Mouse (Mus musculus): ENCODE measurements around the gene Zfp398.

Gene Zfp398

GRCm38 (mm10) chr6:47904361-47904760 lies 68.9 kb downstream of the Zfp398 start:
- no peak for DNase-seq (ENCODE audit: low spot score)

DNA sequence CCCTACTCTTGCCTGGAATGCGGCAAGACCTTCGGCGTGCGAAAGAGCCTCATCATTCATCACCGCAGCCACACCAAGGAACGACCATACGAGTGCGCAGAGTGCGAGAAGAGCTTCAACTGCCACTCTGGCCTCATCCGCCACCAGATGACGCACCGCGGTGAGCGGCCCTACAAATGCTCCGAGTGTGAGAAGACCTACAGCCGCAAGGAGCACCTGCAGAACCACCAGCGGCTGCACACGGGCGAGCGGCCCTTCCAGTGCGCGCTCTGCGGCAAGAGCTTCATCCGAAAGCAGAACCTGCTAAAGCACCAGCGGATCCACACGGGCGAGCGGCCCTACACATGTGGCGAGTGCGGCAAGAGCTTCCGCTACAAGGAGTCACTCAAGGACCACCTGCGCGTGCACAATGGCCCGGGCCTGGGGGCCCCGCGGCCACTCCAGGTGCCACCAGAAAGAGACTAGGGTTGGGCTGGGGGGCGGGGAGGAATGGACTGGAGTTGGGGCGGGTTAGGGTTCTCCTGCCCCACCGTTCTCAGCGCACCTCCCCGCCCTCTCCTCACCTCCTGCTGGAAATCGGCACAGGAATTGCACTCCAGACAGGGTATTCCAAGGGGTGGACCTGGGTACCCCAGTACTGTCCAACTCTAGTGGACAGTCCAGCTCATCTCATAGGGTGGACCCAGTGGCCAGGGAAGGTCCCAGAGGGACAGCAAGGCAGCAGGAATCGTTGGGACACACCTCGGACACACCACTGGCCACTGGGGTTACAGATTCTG lies 69.6 kb downstream of the Zfp398 start:
- DNase-seq (ENCODE audit: low spot score): no peak

DNA sequence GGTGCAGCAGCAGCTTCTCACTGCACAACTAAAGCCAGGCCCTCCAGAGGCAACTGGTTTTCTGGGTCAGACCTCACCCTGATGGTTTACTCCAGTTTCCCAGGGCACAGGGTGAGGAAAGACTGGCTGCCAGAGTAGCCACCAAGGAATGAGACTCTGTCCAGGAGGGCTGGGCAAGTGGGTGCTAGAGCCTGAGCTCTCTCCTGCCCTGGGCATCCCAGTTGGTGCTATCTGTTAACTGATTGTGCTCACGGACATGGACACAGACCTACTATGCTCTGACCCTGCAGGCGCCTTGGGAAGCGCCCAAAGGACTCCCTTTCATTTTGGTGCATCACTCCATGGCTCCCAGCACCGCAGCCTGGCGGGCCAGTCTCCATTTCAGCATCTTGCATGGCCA lies 70.9 kb downstream of the Zfp398 start:
- no peak for DNase-seq (ENCODE audit: low spot score)

GRCm38 (mm10) chr6:47909007-47909406 lies 73.5 kb downstream of the Zfp398 start:
- DNase-seq (ENCODE audit: low spot score): no peak

- no peak for DNase-seq (ENCODE audit: low spot score)
Measured at GRCm38 (mm10) chr6:47911650-47912049, 76.2 kb downstream of the Zfp398 start.

DNA sequence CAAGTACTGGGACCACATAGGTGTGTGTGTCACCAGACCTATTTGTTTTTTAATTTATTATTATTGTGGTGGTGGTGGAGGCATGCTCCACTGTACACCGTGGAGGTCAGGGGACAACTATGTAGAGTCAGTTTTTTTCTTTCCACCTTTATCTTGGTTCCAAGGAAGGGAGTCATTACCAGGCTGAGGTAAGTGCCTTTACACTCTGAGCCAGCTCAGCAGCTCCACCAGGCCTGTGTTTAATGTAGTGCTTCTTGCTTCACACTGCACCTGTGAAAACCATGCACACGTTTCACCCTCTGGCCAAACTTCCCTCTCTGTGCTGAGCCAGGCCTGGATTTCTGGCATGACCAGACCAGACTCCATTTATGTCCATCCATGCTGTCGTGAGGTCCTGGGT lies 77.5 kb downstream of the Zfp398 start:
- no peak for DNase-seq (ENCODE audit: low spot score)

DNA sequence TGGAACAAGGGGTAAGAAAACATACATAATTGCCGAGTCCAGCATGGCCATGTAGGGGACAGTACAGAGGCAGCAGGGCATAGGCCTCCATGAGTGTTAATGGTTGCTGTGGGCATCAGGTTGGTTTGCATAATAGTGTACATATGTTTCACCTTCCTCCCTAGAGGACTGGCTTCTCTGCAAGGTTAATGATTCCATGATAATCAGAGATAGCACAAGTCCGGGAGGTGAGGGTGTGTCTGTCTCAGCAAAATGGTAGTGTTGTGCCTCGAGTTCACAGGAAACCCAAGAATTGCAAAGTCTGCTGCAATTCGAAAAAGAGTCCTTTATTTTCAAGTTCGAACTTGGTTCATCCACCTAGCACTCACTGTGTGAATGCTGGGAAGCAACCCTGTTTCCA lies 81.6 kb downstream of the Zfp398 start:
- DNase-seq (ENCODE audit: low spot score): no peak

DNA sequence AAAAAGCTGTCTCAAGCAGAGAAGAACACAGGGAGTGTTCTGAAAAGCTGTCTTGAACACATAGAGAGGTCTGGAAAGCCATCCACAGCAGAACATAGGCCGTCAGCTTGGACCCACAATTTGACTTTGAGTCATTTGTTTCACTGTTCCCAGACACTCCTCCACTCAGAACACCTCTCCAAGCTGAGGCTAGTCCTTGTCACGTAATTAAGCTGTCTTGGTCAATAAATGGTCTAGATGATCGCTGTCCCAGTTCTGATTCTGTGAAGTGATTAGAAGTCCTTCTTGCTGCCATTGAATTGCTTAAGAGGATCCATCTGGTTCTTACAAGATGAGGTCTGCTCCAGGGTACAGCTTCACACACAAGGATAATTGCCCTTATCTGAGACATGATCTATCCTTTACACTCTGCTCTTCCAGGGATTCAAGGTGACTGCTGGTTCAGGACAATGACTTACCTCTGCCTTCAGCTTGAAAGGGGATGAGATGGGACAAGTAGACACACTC lies 83.4 kb downstream of the Zfp398 start:
- DNase-seq (ENCODE audit: low spot score): no peak

GRCm38 (mm10) chr6:47919646-47920446 lies 84.4 kb downstream of the Zfp398 start:
- DNase-seq (ENCODE audit: low spot score): no peak

DNA sequence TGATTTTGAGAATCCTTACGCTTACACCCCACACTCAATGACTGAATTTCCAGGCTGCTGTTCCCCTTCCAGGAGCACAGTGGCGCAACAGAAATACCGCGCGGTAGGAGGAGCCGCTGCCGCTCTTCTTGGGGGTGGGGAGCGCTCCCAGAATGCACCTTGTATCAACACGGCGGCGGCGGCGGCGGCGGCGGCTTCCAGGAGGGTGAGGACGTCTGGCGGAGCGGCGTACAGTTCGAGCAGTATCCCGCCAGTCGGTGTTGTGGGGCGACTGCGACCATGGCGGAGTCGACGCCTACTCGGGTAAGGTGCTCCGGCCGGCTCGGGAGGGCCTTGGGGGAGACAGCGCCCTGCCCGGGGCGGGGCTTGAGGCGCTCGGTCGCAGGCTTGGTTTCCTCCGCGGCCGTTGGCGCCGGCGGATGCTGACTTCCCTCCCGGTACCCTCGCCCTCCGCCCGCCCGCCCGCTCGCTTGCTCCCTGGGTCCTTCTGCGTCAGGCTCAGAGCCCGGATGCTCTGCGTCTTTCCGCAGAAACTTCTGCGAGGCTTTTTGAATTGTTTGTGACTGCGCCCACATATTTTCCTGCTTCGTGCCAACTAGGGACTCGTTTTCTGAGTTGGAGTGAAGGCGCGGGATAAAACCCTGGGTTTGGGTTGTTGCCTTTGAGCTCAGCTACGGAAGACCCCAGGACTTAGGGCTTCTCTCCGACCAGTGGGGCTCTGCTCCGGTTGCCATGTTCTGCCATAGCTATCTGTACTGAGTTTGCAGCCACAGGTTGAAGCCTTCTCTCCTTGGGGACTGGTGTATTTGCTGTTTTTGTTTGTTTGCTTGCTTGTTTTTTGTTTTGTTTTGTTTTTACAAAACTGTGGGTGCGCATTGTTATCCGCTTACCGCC lies 85.2 kb downstream of the Zfp398 start, which contains the start of gene Zfp212:
Zfp212 (plus strand) TSS at position 30 of the 894 bp plus-strand sequence.
- DNase-seq (ENCODE audit: low spot score): peak; percentile 89

Measured in T-cell, adult 2 months (primary cell).